In genomic region chr8:116114502-116114901, GRCm38 (mm10) we compare ENCODE assay signal across 9 mouse cellular contexts.
DNase-seq lines count a peak whose midpoint lies in the region; ATAC-seq lines count a peak whose summit lies in the region.
"Had no signal": no experiment of that assay in that cellular context is flagged by ENCODE, and none has a peak within 500 bp of the region (broad histone marks: within the 10 kb centered on the region; RNA-seq: fewer than 3 reads in every experiment).

No protein-coding gene starts in this region.

- H3K9ac ChIP-seq in kidney, embryonic 15.5 days = no peak overlapping the region
- H3K9ac ChIP-seq in lung, embryonic 15.5 days = no peak overlapping the region
- H3K9ac ChIP-seq: limb, embryonic 15.5 days had no signal

- no peaks in the 10 kb centered on the region for H3K9me3 ChIP-seq in kidney, embryonic 15.5 days (replicated peaks)
- no peaks in the 10 kb centered on the region for H3K9me3 ChIP-seq in lung, embryonic 15.5 days
- H3K9me3 ChIP-seq: limb, embryonic 15.5 days had no signal

- ATAC-seq in kidney, embryonic 15.5 days (replicated peaks; ENCODE audit: low FRiP score) = no peak
- ATAC-seq in lung, embryonic 15.5 days (ENCODE audit: borderline replicate concordance, extremely low read depth, low FRiP score, low TSS enrichment) = 0 out of 2 replicates have a peak, but pooled peaks have one; percentile 4
- no peak for ATAC-seq in megakaryocyte-erythroid progenitor cell, adult 5-6 weeks (replicated peaks; ENCODE audit: low FRiP score, low TSS enrichment, poor library complexity, severe bottlenecking)

- no peaks in the 10 kb centered on the region for H3K36me3 ChIP-seq in kidney, embryonic 15.5 days
- H3K36me3 ChIP-seq in lung, embryonic 15.5 days = no peaks in the 10 kb centered on the region
- H3K36me3 ChIP-seq: limb, embryonic 15.5 days had no signal

- H3K27ac ChIP-seq in kidney, embryonic 15.5 days = no peak overlapping the region
- no peak overlapping the region for H3K27ac ChIP-seq in lung, embryonic 15.5 days
- H3K27ac ChIP-seq: limb, embryonic 15.5 days had no signal

- H3K27me3 ChIP-seq in kidney, embryonic 15.5 days = no peaks in the 10 kb centered on the region
- H3K27me3 ChIP-seq in lung, embryonic 15.5 days = no peaks in the 10 kb centered on the region
- H3K27me3 ChIP-seq: limb, embryonic 15.5 days had no signal

- H3K4me3 ChIP-seq in kidney, embryonic 15.5 days (replicated peaks) = no peak overlapping the region
- no peak overlapping the region for H3K4me3 ChIP-seq in lung, embryonic 15.5 days
- H3K4me3 ChIP-seq: limb, embryonic 15.5 days had no signal

- peak; percentile 18 for DNase-seq in kidney, adult 18-20 months
- peak; percentile 49 for DNase-seq in adrenal gland, postnatal 14 days
- peak; percentile 59 for DNase-seq in gastrocnemius, adult 18-20 months (ENCODE audit: low spot score)
- no peak for DNase-seq in embryo, embryonic 10.5 days (ENCODE audit: low spot score)
- no peak for DNase-seq in left cerebral cortex, postnatal 25 days (ENCODE audit: low spot score in 2 of 2)

- peaks cover 26% of the 10 kb centered on the region for H3K4me1 ChIP-seq in kidney, embryonic 15.5 days
- peaks cover 45% of the 10 kb centered on the region for H3K4me1 ChIP-seq in lung, embryonic 15.5 days

- intact Hi-C loops in left cerebral cortex, postnatal 25 days (cut with DNase I) = no loop called here

- WGBS in kidney, embryonic 15.5 days = 88% methylated on average over 2 of the region's 2 CpGs
- 31% methylated on average over 2 of the region's 2 CpGs for WGBS in lung, embryonic 15.5 days

- no peak overlapping the region for H3K4me2 ChIP-seq in kidney, embryonic 15.5 days
- H3K4me2 ChIP-seq in lung, embryonic 15.5 days = no peak overlapping the region
- H3K4me2 ChIP-seq: limb, embryonic 15.5 days had no signal

Comparison
In these comparisons a context has a peak if more than half of its experiments do, and no peak if none do; other contexts are left out.
1. DNase-seq: peak in kidney, adult 18-20 months (single experiment), adrenal gland, postnatal 14 days (single experiment) and gastrocnemius, adult 18-20 months (single experiment); none in embryo, embryonic 10.5 days (single experiment) and left cerebral cortex, postnatal 25 days (0 of 2).